Mouse (Mus musculus) embryo, embryonic 10.5 days (tissue): Measurements from ENCODE around the gene A930004D18Rik.

ENCODE experiments used
- DNase-seq: peaks from one replicate; pipeline ENCODE4 v3.0.0-alpha.2; 2015; ENCODE audit warnings: low spot score

Gene A930004D18Rik

DNA sequence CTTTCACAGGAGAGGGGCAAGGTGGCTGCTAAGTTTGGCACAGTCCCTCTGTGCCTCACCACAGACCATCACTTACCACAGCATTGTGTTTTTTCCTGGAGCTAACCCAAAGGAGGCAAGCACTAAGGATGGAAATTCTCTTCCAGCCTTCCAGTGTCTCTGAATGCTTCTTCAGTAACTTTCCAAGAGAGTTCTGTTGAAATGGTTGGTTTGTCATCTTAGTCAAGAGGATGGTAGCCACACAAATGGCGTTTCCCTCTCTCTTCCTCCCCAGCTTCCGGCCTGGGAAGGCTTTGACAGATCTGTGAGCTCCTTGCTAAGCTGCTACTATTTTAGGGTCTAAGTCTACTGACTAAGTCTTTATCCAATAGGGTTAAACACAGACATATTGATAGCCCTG lies at the start of gene A930004D18Rik:
A930004D18Rik (minus strand) TSS at position 247 of the 400 bp plus-strand sequence.
- DNase-seq: no peak

DNA sequence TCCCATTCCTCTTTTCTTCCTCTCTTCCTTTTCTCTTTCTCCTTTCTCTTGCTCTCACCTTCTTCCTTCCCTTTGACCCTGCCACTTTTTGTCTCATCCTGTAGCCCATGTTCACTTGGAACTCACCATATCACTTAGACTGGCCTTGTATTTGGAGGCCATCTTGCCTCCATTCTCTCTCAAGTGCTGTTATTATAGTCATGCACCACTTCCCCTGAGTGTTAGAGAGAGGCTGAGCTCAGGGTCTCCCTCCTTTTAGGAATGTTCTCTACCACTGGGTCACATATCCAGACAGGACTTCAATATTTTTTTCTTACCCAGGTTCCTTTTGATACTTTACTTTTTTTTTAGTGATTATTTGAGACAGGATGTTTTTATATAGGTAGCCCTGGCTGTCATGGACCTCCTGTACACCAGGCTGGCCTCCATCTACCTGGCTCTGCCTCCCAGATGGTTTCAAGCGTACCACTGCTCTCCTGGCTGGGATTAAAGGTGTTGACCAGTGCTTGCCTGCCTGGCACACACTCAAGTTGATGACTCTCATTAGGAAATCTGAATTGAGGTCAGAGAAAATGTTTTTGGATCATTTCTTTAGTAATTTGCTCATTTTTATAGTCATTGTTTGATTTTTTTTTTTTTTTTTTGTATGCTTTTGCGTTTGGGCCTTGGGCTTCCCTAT lies 42.8 kb upstream of the A930004D18Rik start:
- DNase-seq: no peak

GRCm38 (mm10) chr2:18071947-18072346 lies 34.4 kb upstream of the A930004D18Rik start:
- DNase-seq: no peak

GRCm38 (mm10) chr2:18068071-18068796 lies 30.7 kb upstream of the A930004D18Rik start:
- no peak for DNase-seq

GRCm38 (mm10) chr2:18066436-18066835 lies 28.9 kb upstream of the A930004D18Rik start:
- no peak for DNase-seq

DNA sequence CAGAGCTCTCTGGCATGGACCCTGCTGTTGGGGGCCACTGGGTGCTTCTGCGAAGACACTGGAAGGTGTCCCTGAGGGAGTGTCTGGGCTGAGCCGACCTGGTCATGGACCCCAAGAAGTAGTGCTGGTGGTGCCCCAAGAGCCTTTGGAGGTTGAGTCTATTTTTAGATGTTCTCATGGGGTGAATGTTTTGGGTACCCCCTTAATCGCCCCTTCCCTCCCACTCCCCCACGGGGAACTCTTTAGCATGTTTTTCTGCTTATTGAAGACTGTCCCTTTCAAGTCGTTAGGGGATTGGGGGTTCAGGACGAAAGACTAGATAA lies 28.1 kb upstream of the A930004D18Rik start:
- DNase-seq: no peak

DNA sequence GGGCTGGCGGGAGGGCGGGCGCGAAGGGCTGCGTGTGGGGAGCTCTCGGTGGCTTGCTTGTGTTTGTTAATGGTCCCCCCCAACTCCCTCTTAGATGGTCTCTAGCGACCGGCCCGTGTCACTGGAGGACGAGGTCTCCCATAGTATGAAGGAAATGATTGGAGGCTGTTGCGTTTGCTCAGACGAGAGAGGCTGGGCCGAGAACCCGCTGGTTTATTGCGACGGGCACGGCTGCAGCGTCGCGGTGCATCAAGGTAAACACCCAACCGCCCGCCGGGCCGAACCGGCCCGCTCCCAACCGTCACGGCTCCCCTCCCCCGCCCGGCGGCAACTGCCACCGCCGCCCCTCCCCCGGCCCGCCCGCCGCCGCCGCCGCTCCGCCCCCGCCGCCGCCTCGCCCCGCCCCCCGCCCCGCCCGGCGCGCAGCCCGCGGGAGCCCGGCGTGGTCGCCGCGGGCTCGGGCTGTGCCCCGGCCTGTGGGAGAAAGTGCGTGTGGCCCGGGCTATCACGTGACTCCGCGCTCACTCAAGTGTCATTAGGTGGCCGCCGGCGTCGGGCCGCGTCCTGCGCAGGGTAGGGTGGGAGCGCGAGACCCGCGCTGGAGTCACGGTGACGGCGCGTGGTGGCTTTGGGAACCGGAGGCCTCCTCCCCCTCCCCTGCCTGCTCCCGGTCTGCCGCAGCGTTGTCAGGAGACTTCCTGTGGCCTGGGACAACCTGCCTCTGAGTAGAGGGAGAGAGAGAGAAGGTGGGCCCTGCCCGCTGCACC lies 27.6 kb upstream of the A930004D18Rik start:
- DNase-seq: peak; percentile 80

- DNase-seq: peak; percentile 93
These were observed 26.9 kb upstream of the A930004D18Rik start for GRCm38 (mm10) chr2:18064356-18064858.

- peak; percentile 75 for DNase-seq
These were observed 26.3 kb upstream of the A930004D18Rik start for GRCm38 (mm10) chr2:18063763-18064251.

DNA sequence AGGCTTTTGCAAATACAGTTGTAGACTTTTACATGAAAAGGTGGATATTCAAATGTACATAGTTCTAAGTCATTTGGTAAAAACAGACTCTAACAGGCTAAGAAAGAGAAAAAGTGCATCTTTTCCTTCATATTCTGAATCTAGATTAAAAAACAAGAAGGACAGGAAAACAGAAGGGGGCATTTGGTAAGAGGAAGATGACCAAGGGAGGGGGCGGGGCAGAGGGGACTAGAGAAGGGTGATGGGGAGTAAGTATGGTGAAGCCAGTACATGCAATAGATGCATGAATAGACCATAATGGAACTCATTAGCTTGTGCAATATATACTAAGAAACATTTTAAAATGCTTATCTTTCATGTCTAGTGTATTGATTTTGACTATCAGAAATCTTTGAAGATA lies 22.9 kb upstream of the A930004D18Rik start:
- peak; percentile 57 for DNase-seq

DNA sequence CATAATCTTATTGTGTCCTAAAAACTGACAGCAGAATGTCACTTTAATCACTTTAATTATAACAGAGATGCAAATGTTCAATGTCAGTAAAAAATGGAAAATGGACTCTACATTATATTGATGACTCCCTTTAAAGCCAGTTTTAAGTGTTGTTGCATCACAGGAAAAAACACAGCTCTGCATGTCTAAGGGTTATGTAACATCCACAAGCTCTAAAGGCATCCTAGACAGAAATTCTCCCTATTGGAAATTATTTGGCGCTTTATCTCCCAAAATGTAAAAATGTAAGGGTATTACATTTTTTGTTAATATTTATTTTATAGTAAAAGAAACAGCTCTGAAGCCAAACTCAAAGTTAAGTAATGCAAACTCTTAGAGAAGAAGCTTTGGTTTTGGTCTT lies 22.4 kb upstream of the A930004D18Rik start:
- DNase-seq: peak; percentile 33

DNA sequence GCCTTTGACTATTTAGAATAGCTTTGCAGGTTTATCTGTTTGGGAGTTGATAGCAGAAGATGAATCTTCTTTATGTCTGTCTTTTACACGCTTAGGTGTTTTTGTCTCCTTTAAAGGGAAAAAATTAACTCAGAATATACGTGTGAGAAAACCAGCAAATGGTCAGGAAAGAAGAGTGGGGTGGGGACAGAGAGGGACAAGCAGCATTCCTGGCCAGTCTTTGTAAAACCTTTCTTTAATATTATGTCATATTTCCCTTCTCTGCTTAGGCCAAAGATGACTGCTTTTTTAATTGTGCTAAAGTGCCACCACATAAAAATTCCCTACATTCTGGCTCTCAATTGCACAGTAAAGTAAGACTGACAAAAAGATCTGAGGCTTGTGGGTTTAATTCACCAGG lies 21.5 kb upstream of the A930004D18Rik start:
- DNase-seq: peak; percentile 62

DNA sequence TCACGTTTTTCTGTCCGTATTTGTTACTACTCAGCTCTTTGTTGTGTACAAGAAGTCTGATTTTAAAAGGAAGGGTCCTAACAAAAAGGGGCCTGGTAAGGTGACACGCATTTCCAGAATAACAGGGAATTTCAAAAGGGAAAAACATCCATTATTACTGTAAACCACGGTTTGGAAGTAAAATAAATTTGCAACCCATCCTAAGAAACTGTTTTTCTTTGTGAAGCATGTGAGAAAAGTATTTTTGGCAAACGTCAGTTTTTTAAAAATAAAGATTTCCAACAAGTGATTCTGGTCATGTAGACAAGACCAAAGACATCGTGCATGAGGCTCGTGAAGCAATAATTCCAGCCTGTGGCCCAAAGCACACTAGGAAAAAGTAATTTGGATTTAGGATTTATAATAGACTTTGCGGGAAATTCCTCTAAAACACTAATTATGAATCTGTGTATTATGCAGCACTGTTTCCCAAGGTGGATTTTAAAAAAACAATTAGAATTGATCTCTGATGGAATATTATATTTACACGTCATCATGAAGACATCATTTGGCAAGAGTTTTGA lies 20.7 kb upstream of the A930004D18Rik start:
- peak; percentile 65 for DNase-seq

GRCm38 (mm10) chr2:18057336-18058145 lies 20.0 kb upstream of the A930004D18Rik start:
- no peak for DNase-seq

DNA sequence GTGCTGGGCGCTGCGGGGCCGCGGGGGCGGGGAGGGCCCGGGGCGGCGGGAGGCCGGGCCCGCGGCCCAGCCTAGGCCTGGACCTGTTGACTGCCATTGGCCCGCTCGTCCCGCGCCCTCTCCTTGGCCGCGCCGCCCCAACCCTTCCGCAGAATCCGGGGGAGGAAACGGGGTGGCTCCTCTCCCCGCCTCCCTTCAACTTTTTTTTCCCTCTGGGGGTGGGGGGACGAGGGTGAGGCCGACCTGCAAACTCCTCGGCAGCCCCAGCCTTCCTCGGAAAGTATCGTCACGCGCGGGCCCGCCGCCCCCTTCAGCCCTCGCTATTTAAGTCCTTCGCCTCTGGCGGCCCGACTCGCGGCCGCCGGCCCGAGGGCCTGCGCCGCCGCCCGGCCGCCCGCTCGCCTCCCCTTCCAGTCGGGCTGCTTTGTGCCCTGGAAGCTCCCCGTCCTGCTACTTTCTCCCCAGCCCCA lies 19.3 kb upstream of the A930004D18Rik start:
- DNase-seq: peak; percentile 96

DNA sequence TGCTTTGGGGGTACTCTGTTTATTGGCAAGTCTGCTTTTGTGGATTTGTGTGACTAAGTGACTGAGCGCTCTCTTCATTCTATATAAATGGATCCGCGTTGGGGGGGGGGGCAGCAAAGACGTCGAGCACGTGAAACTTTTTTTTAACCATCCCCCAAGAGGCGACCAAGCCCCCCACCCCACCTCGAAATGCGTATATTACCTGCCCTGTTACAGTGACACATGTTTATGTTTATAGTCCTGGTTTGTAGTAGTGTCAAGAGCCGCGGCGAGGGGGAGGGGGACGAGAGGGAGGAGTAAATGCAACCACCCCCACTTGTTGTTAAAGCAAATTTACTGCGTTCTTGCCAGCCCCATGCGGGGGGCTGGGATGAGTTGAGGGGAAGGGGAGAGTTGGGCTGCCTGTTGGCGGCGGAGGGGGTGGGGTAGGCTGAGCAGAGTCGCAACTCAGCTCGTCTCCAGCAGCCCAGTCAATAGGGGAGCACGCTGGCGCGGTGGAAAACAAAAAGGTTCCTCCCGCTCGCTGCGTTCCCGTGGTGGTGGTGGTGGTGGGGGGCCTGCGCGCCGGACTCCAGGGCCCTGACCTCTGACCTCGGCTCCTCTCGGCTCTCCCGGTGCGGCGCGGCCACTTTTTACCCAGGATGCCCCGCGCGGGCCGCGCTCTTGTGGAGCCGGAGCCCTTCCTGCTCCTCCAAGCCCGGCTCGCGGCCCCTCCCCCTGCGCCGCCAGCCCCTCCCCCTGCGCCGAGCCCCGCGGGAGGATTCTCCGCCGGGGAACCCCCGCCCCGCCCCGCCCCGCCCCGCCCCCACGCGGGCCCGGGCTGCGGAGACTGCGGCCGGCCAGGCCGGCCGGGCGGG lies 18.6 kb upstream of the A930004D18Rik start:
- peak; percentile 98 for DNase-seq

DNA sequence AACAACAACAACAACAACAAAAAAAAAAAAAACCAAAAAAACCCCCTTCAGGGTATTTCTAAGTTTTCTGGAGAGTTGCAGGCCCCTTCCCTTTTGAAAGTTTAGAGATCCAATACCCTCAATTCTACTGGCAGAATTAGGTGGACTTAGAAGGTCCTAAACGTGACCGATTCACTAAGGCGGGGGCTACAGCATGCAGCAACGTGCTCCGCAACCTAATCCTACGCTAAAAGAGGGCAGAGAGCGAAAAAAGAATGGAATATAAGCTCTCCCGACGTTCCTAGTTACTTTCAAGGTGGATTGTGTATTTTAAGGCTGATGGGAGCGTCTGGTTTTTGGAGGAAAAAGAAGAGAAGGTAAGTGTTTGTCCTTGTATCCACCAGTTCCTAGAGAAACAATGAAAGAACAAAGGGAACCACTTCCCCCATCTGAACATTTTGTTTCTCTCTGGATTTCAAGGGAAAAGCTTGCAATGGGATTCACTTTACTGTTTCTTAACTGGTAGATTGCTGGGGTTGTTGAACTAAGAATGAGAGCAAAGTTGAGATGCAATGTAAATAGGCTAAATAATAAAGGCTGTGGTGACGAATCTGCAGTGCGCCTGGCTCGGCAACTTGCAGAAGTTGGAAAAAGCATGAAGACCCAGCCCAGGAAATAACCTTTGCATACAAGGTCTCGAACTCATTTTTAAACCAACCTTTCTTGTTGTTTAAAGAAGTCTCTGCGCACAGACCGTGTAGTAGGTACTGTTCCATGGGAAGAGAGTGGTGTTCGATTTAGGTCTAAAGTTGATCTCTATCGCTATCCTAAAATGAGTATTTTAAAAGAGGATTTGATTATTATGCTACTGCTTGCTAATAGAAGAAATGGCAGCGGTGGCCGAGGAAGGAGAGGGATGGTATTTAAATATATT lies 17.7 kb upstream of the A930004D18Rik start, which contains the start of gene Mllt10:
Mllt10 (plus strand) TSS at position 222 of the 913 bp plus-strand sequence.
- DNase-seq: peak; percentile 72

GRCm38 (mm10) chr2:18053951-18054530 lies 16.5 kb upstream of the A930004D18Rik start:
- peak; percentile 57 for DNase-seq
